Mouse (Mus musculus) heart, postnatal 0 days (tissue): ENCODE results near the gene 1700067K01Rik.

Experiments
- CTCF ChIP-seq: IDR thresholded peaks from 2 replicates; pipeline ENCODE4 v1.5.1; 2016; ENCODE audit warnings: antibody characterized with exemption, control low read depth, low read depth
- EP300 ChIP-seq: IDR thresholded peaks from 2 replicates; pipeline ENCODE4 v1.6.1; 2016; ENCODE audit warnings: antibody characterized with exemption, low read depth

- TF ChIP-seq CTCF (no peak), EP300 (no peak)
These were observed 41.6 kb downstream of the 1700067K01Rik start for GRCm38 (mm10) chr8:84042948-84043342.
